Mouse (Mus musculus) kidney, embryonic 14.5 days (tissue): ENCODE data around the gene Anln. TPM values are rescaled to one million over a fixed set of nuclear protein-coding genes. Genes with fewer than 3 reads are reported as not detected.

Experiments used
- ATAC-seq: fragments of 200-750 bp; cut with Nextera tagmentation; 2 replicates; pipeline ENCODE4 v1.8.0; 2017; ENCODE audit warnings: moderate number of reproducible peaks, mild to moderate bottlenecking, moderate TSS enrichment, moderate library complexity; ENCODE audit not compliant: low FRiP score, low TSS enrichment
- H3K27ac ChIP-seq: fragments of 300-500 bp; sonication (generic); 2 replicates; pipeline ENCODE4 v1.5.1; 2014; ENCODE audit warnings: low read depth, mild to moderate bottlenecking, low read length, moderate library complexity, mixed read lengths
- H3K27me3 ChIP-seq: fragments of 300-500 bp; sonication (generic); 2 replicates; pipeline ENCODE4 v1.6.1; 2014; ENCODE audit warnings: mild to moderate bottlenecking, low read length; ENCODE audit not compliant: control insufficient read depth, insufficient read depth
- H3K36me3 ChIP-seq: fragments of 300-500 bp; sonication (generic); 2 replicates; pipeline ENCODE4 v1.6.1; 2014; ENCODE audit warnings: low read length, mixed read lengths; ENCODE audit not compliant: control insufficient read depth, insufficient read depth
- H3K4me1 ChIP-seq: fragments of 300-500 bp; sonication (generic); 2 replicates; pipeline ENCODE4 v1.6.1; 2014; ENCODE audit warnings: low read length, mixed read lengths; ENCODE audit not compliant: control insufficient read depth, insufficient read depth
- H3K4me2 ChIP-seq: fragments of 300-500 bp; sonication (generic); replicated peaks from 2 replicates; pipeline ENCODE4 v1.6.1; 2014; ENCODE audit warnings: low read depth, mild to moderate bottlenecking, low read length
- H3K4me3 ChIP-seq: fragments of 300-500 bp; sonication (generic); 2 replicates; pipeline ENCODE4 v1.5.1; 2014; ENCODE audit warnings: mild to moderate bottlenecking, low read length
- H3K9ac ChIP-seq: fragments of 300-500 bp; sonication (generic); 2 replicates; pipeline ENCODE4 v1.6.1; 2014; ENCODE audit warnings: low read depth, mild to moderate bottlenecking, low read length, moderate library complexity
- H3K9me3 ChIP-seq: fragments of 300-500 bp; sonication (generic); 2 replicates; pipeline ENCODE4 v1.6.1; 2016; ENCODE audit warnings: low read length; ENCODE audit not compliant: control insufficient read depth
- WGBS: fragments of 180-500 bp; shearing (Covaris S2); extraction: QIAGEN DNeasy Blood & Tissue Kit; methylation state at CpG from one replicate; pipeline ENCODE4 v1.1.7; 2014; 5-methylcytosine and 5-hydroxymethylcytosine counted together
- polyA plus RNA-seq: library from polyadenylated mRNA; unstranded; fragments of >200 nt; fragmentation: Nextera tagmentation; extraction: Ambion mirVana; gene quantifications from 2 replicates; pipeline ENCODE4 v1.2.1, GENCODE M21; 2014

Gene Anln
- polyA plus RNA-seq, 1 experiment from 2014 or later = 54.3 TPM

DNA sequence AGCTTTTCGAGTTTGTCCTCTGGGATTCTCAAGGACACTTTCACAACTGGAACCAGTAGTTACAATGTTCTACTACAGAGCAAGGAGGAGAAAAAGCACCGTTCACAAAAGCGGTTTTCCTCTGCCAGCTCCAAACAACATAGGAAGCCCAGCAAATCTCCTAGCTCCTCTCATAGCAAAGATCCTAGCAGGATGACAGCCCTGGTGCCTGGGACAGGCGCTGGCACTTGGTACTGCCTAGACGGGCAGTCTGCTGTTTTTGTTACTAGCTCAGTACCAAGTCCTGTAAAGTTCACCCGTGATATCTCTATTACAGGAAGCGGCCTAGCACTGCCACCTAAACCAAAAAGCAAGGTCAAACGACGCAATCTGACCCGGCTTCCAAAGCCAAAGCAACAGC, 35.2 kb upstream of the Anln start:
- H3K36me3 ChIP-seq = no peaks in the 10 kb centered on the region
- no peak overlapping the region for H3K9ac ChIP-seq
- H3K27me3 ChIP-seq = no peaks in the 10 kb centered on the region
- ATAC-seq = no peak
- H3K4me1 ChIP-seq = peaks cover 9% of the 10 kb centered on the region; the same call in 1 of the 2 replicates
- WGBS = 49% methylated on average over 10 of the region's 10 CpGs
- no peaks in the 10 kb centered on the region for H3K9me3 ChIP-seq
- H3K27ac ChIP-seq = no peak overlapping the region
- no peak overlapping the region for H3K4me3 ChIP-seq
- no peak overlapping the region for H3K4me2 ChIP-seq

DNA sequence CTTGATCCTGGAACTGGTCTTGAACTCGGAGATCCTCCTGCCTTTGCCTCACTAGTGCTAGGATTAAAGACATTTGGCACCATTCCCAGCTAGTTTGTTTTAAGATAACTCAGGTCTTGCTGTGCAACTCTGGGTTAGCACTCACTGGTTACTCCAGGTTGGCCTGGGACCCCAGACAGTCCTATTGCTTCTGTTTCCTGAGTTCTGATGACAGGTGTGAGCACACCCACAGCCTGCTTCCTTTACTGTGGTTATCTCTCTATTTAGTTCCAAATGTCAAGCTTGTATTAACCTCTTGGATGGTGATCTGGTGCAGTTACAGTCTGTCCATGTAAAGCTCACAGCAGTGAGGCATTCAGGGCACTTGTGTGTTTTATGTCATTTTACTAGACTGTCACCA, 34.5 kb upstream of the Anln start:
- H3K4me2 ChIP-seq = no peak overlapping the region
- WGBS = 81% methylated on average over 1 of the region's 1 CpGs

DNA sequence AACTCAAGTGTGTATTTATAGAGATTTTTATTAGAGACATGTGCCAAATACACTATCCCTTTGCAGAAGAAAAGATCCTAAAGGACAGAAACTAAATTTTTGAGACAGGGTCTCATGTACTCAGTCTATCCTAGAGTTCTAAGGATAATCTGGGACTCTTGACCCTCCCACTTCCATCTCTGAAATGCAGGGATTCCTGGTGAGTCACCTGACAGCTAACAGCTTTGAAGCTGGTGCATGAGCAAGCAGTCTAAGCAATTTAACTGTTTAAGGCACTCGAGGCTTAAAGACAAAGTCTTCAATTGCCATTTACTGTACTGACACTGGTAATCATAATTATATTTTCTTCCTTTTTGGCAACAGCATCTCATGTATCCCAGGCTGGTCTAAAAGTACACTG, 33.6 kb upstream of the Anln start:
- H3K36me3 ChIP-seq = no peaks in the 10 kb centered on the region
- H3K27me3 ChIP-seq = no peaks in the 10 kb centered on the region
- 44% methylated on average over 1 of the region's 1 CpGs for WGBS
- no peaks in the 10 kb centered on the region for H3K4me1 ChIP-seq
- H3K9ac ChIP-seq = no peak overlapping the region
- H3K4me2 ChIP-seq = no peak overlapping the region
- H3K9me3 ChIP-seq = no peaks in the 10 kb centered on the region
- no peak overlapping the region for H3K27ac ChIP-seq
- H3K4me3 ChIP-seq = no peak overlapping the region
- ATAC-seq = no peak

More for the DNA sequence above, 34.5 kb upstream of the Anln start:
- no peaks in the 10 kb centered on the region for H3K27me3 ChIP-seq
- H3K36me3 ChIP-seq = no peaks in the 10 kb centered on the region
- no peak for ATAC-seq
- no peak overlapping the region for H3K4me3 ChIP-seq
- no peak overlapping the region for H3K27ac ChIP-seq
- no peaks in the 10 kb centered on the region for H3K9me3 ChIP-seq
- no peak overlapping the region for H3K9ac ChIP-seq
- H3K4me1 ChIP-seq = peaks cover 2% of the 10 kb centered on the region; the same call in 1 of the 2 replicates

DNA sequence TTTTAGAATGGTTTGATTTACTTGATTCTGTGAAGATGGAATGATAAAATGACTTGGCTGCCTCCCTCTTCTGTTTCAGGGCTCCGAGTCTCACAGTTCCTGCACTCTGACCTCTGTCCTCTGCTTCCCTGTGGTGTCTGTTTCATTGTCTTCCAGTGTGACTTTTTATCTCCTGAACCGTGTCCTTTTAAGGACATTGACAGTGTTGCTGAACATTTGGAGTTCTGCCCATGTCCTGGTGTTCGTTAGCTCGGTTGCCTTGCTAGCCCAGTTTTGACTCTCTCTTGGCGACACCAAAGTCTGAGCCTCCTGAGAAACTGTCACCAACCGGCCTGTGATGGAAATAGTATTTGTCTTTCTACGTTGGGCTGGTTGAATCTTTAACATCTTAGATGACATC, 31.5 kb upstream of the Anln start:
- ATAC-seq = no peak
- Histone ChIP-seq H3K4me2 (no peak overlapping the region), H3K36me3 (no peaks in the 10 kb centered on the region), H3K27me3 (no peaks in the 10 kb centered on the region), H3K9ac (no peak overlapping the region), H3K27ac (no peak overlapping the region), H3K9me3 (no peaks in the 10 kb centered on the region), H3K4me3 (no peak overlapping the region), H3K4me1 (no peaks in the 10 kb centered on the region)
- WGBS = 35% methylated on average over 7 of the region's 7 CpGs

DNA sequence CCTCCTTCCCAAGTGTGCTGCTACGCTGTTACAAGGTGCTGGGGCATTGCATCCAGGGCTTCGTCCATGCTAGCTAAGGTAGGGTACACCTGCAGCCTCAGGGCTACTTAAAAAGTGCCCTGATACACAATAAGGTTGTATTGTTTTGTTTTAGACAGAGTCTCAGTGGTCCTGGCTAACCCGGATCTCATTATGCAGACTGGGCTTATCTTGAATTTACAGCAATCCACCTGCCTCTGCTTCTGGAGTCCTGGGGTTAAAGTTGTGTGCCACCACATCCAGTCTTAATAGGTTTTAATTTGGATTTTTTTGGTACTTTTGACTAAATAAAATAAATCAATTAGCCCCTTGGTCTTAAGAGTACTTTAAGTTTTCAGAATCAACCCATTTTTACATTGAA, 30.9 kb upstream of the Anln start:
- Histone ChIP-seq H3K9ac (no peak overlapping the region), H3K4me2 (no peak overlapping the region), H3K4me1 (no peaks in the 10 kb centered on the region), H3K27ac (no peak overlapping the region), H3K9me3 (no peaks in the 10 kb centered on the region), H3K4me3 (no peak overlapping the region), H3K36me3 (no peaks in the 10 kb centered on the region), H3K27me3 (no peaks in the 10 kb centered on the region)
- WGBS = 69% methylated on average over 3 of the region's 3 CpGs
- ATAC-seq = 0 out of 2 replicates have a peak, but pooled peaks have one; percentile 32

DNA sequence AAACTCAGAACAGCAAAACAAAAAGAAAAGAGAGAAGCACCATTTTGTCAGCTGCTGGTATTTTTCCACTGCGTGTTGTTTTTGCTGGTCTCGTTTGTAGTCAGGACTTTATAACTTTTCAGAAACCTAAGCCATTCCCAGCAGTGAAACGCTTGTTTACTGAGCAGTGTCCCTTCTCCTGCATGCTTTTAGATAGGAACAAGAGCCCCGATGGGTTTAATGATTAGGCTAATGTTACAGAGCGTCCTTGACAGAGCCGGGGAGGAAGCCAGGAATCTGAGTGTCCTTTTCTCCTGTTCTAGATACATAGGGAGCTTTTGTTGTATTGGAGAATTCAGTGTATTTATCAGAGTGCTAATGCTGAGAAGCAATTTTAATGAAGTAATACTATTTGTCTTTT, 28.6 kb upstream of the Anln start:
- Histone ChIP-seq H3K9me3 (no peaks in the 10 kb centered on the region), H3K27ac (no peak overlapping the region), H3K4me3 (no peak overlapping the region), H3K36me3 (no peaks in the 10 kb centered on the region), H3K27me3 (no peaks in the 10 kb centered on the region), H3K4me2 (no peak overlapping the region), H3K4me1 (no peaks in the 10 kb centered on the region), H3K9ac (no peak overlapping the region)
- ATAC-seq = no peak
- WGBS = 35% methylated on average over 6 of the region's 6 CpGs

DNA sequence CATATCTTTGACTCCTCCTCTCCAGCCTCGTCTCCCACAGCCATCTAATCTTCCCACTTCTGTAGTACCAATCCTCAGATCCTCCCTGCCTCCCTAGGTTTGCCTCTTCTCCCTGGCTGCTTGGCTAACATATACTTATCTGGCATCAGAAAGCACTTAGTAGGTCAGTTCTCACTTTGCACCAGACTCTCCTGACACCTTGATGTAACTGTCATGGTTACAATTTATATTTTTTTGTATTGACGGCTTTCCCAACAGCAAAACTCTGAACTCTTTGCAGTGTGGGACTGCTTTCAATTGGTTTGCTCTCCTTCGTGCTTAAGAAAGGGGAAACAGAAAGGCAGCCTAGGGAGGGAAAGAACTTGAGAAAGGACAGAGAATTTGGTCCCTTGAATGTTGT, 27.2 kb upstream of the Anln start:
- no peak for ATAC-seq
- H3K36me3 ChIP-seq = no peaks in the 10 kb centered on the region
- H3K27ac ChIP-seq = no peak overlapping the region
- H3K27me3 ChIP-seq = no peaks in the 10 kb centered on the region
- 74% methylated on average over 3 of the region's 3 CpGs for WGBS
- no peak overlapping the region for H3K9ac ChIP-seq
- H3K4me3 ChIP-seq = no peak overlapping the region
- no peaks in the 10 kb centered on the region for H3K9me3 ChIP-seq
- no peaks in the 10 kb centered on the region for H3K4me1 ChIP-seq
- H3K4me2 ChIP-seq = no peak overlapping the region

DNA sequence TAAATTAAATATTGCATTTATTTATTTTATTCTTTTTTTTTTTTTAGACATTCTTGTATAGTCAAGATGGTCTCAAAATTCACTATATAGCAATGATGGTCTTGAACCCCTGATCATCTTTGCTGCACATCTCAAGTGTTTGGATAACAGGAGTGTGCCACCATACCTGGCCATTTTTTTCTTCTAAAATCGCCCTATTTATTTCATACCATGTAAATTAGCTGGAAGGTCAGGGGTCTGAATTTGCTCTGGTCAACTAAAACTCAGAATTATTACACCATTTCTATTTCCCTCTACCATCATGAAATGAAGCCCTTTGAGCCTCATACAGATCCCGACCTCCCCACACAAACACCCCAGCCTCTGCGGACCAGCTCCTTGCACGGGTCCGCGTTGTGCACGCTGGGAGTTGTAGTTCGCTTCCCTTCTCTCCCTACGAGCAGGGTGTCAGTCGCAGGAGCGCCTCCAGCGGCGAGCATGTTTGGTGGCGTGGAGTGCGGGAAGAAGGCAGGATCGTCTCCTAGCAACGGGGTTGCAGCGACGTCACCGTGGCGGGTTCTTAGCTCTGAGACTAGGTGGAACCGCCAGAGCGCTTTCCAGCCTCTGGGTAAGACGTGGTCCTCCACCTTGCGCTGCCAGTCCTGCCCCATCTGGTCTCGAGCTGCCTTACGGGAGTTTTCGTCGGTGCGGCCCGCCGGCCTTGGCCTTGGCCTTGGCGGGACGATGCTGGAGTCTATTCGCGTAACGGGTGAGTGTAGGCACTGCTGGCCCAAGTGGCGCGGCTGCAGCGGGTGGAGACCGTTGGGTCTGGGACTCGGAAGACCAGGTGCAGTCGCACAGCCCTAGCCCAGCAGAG, 22.2 kb upstream of the Anln start, which contains the start of gene 9530077C05Rik:
Gene 9530077C05Rik (plus strand): TSS at position 512 of the 856 bp plus-strand sequence.
- Histone ChIP-seq H3K27me3 (no peaks in the 10 kb centered on the region), H3K4me3 (peak within 1 kb of the TSS; percentile 52), H3K4me2 (peak within 1 kb of the TSS; percentile 70), H3K9me3 (no peaks in the 10 kb centered on the region), H3K36me3 (no peaks in the 10 kb centered on the region), H3K27ac (no peak within 1 kb of the TSS), H3K4me1 (no peaks in the 10 kb centered on the region), H3K9ac (peak within 1 kb of the TSS; percentile 50)
- 1% methylated on average over 43 of the region's 43 CpGs for WGBS
- peak; percentile 98 for ATAC-seq

DNA sequence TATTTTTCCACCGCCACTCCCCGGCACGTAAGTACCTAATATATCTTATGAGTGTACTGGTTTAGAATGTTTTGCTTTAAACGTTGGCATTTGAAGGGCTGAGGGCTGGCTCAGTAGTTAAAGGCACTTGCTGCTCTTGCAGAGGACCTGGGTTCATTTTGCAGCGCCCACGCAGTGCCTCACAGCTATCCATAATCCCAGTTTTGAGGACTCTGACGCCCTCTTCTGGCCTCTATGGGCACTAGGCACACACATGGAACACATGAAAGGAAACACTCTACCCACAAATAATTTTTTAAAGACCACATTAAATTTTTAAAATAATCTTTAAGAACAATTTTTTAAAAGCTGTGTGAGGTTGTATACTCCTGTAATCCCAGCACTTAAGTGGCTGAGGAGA, 20.5 kb upstream of the Anln start:
- WGBS = 67% methylated on average over 7 of the region's 7 CpGs
- no peaks in the 10 kb centered on the region for H3K36me3 ChIP-seq
- H3K4me1 ChIP-seq = no peaks in the 10 kb centered on the region
- H3K9ac ChIP-seq = no peak overlapping the region
- H3K4me2 ChIP-seq = no peak overlapping the region
- H3K9me3 ChIP-seq = no peaks in the 10 kb centered on the region
- no peak overlapping the region for H3K4me3 ChIP-seq
- H3K27ac ChIP-seq = no peak overlapping the region
- H3K27me3 ChIP-seq = no peaks in the 10 kb centered on the region
- ATAC-seq = no peak
